Mouse (Mus musculus) liver, postnatal 0 days (tissue): Measurements from ENCODE around the gene Rai1. TPM values are rescaled to one million over a fixed set of nuclear protein-coding genes. Genes with fewer than 3 reads are reported as not detected.

Source experiments
- ATAC-seq: fragments of 200-750 bp; cut with Nextera tagmentation; 2 replicates; pipeline ENCODE4 v1.8.0; 2017; ENCODE audit warnings: mild to moderate bottlenecking, moderate library complexity
- DNase-seq: peaks from one replicate; pipeline ENCODE4 v3.0.0-alpha.2; 2016
- H3K27ac ChIP-seq: fragments of 300-500 bp; sonication (generic); 2 replicates; pipeline ENCODE4 v1.5.1; 2014; ENCODE audit warnings: antibody characterized with exemption, moderate library complexity, mild to moderate bottlenecking, low read depth
- H3K27me3 ChIP-seq: fragments of 300-500 bp; sonication (generic); 2 replicates; pipeline ENCODE4 v1.6.1; 2014; ENCODE audit warnings: low read length, control low read depth, mixed read lengths; ENCODE audit not compliant: insufficient read depth
- H3K36me3 ChIP-seq: fragments of 300-500 bp; sonication (generic); replicated peaks from 2 replicates; pipeline ENCODE4 v1.6.1; 2014; ENCODE audit warnings: mild to moderate bottlenecking, control low read depth, low read length, moderate library complexity, mixed read lengths; ENCODE audit not compliant: insufficient read depth
- H3K4me1 ChIP-seq: fragments of 300-500 bp; sonication (generic); 2 replicates; pipeline ENCODE4 v1.6.1; 2014; ENCODE audit warnings: antibody characterized with exemption, mild to moderate bottlenecking, control low read depth; ENCODE audit not compliant: insufficient read depth
- H3K4me2 ChIP-seq: fragments of 300-500 bp; sonication (generic); 2 replicates; pipeline ENCODE4 v1.6.1; 2014; ENCODE audit warnings: low read depth, mild to moderate bottlenecking, low read length, moderate library complexity, mixed read lengths
- H3K4me3 ChIP-seq: fragments of 300-500 bp; sonication (generic); 2 replicates; pipeline ENCODE4 v1.5.1; 2014; ENCODE audit warnings: low read depth, low read length
- H3K9ac ChIP-seq: fragments of 300-500 bp; sonication (generic); replicated peaks from 2 replicates; pipeline ENCODE4 v1.6.1; 2014; ENCODE audit warnings: mild to moderate bottlenecking, moderate library complexity
- H3K9me3 ChIP-seq: fragments of 300-500 bp; sonication (generic); 2 replicates; pipeline ENCODE4 v1.6.1; 2016; ENCODE audit warnings: mild to moderate bottlenecking, control low read depth, low read length, mixed read lengths
- CTCF ChIP-seq: sonication (generic); IDR thresholded peaks from 2 replicates; pipeline ENCODE4 v1.5.1; 2016; ENCODE audit warnings: antibody characterized with exemption, low read depth
- EP300 ChIP-seq: IDR thresholded peaks from 2 replicates; pipeline ENCODE4 v1.6.1; 2016; ENCODE audit warnings: antibody characterized with exemption, low read depth, mild to moderate bottlenecking
- WGBS: fragments of 180-500 bp; shearing (Covaris S2); extraction: QIAGEN DNeasy Blood & Tissue Kit; methylation state at CpG from one replicate; pipeline ENCODE4 v1.1.7; 2014; ENCODE audit not compliant: insufficient replicate concordance; 5-methylcytosine and 5-hydroxymethylcytosine counted together
- polyA plus RNA-seq: library from polyadenylated mRNA; unstranded; fragments of >200 nt; fragmentation: Nextera tagmentation; extraction: Ambion mirVana; gene quantifications from 2 replicates; pipeline ENCODE4 v1.2.1, GENCODE M21; 2015

Gene Rai1
- polyA plus RNA-seq, 1 experiment from 2014 or later, result 4.4 TPM

DNA sequence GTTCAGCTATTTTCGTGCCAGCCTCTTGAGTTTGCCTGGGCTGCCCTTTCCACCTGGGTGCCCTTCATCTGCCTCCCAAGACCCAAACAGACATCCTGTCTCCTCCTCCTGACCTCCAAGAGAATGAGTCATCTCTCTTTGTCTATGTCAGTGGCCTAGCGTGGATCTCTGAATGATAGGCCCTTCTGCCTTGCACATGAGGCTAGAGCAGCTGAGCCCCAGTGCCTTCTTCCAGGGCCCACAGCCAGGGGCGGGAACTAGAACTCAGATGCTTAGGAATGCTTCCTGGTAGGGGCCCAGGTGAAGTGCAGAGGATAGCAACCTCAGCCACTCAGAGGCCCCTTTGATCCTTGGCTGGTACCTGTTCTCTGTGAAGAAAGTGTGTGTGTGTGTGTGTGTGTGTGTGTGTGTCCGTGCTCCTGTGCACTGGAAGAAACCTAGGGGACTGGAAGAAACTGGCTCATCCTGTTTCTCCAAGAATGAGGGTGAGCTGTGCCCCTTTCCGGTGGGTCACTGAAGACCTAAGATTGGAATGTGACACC lies 3.9 kb downstream of the Rai1 start:
- H3K27me3 ChIP-seq, result no peaks in the 10 kb centered on the region
- H3K27ac ChIP-seq, result no peak overlapping the region
- no peaks in the 10 kb centered on the region for H3K36me3 ChIP-seq
- no peak for DNase-seq
- peaks cover 61% of the 10 kb centered on the region for H3K4me1 ChIP-seq
- H3K4me2 ChIP-seq, result no peak overlapping the region
- H3K9ac ChIP-seq, result no peak overlapping the region
- 50% methylated on average over 5 of the region's 5 CpGs for WGBS
- TF ChIP-seq CTCF (no peak), EP300 (no peak)
- no peak for ATAC-seq
- no peak overlapping the region for H3K4me3 ChIP-seq
- no peaks in the 10 kb centered on the region for H3K9me3 ChIP-seq

DNA sequence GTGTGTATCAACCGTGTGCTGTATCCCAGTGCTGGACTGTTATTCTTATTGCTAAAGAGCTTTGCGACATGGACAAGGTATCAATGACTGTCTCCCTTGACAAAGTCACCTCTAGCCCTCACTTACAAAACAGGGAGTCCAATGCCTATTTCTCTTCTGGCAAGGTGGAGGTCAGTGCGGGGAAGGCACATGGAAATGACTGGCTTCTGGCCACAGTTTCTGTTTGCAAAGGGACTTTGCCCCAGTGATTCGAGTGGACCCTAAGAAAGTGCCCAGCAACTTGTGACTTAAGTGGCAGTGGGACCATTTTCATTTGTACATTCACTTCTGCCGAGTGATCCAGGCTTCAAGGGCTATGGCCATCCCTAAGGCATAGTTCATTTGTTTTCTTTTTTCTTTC lies 5.6 kb downstream of the Rai1 start:
- H3K36me3 ChIP-seq, result no peaks in the 10 kb centered on the region
- 0 out of 2 replicates have a peak overlapping the region, but pooled peaks have one; percentile 35 for H3K27ac ChIP-seq
- H3K4me2 ChIP-seq, result no peak overlapping the region
- H3K4me3 ChIP-seq, result no peak overlapping the region
- peaks cover 74% of the 10 kb centered on the region for H3K4me1 ChIP-seq
- H3K27me3 ChIP-seq, result no peaks in the 10 kb centered on the region
- DNase-seq (no peak), ATAC-seq (no peak)
- 53% methylated on average over 5 of the region's 5 CpGs for WGBS
- TF ChIP-seq CTCF (no peak), EP300 (no peak)
- no peak overlapping the region for H3K9ac ChIP-seq
- no peaks in the 10 kb centered on the region for H3K9me3 ChIP-seq

DNA sequence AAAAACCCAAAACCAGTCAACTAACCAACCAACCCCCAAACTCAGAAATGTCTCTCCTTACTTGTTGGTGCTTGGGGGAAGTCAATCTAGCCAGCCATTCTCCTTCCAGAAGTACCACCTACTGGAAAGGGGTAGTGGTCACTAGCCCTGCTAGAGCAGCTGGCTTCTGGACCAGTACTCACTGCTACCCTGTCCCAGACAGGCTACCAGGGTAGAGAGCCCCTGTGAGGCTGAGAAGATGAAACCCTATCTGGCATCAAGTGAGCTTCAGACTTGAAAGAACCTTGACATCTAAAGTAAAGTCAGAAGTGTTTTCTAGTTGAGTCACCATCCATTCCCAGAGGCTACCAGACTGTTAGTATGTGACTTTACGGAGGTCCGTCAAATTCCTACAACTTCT lies 6.8 kb downstream of the Rai1 start:
- H3K4me2 ChIP-seq, result no peak overlapping the region
- no peak overlapping the region for H3K27ac ChIP-seq
- WGBS, result 97% methylated on average over 2 of the region's 2 CpGs
- H3K27me3 ChIP-seq, result no peaks in the 10 kb centered on the region
- DNase-seq (no peak), ATAC-seq (no peak)
- no peak overlapping the region for H3K4me3 ChIP-seq
- peaks cover 82% of the 10 kb centered on the region for H3K4me1 ChIP-seq
- H3K9ac ChIP-seq, result no peak overlapping the region
- no peaks in the 10 kb centered on the region for H3K36me3 ChIP-seq
- no peaks in the 10 kb centered on the region for H3K9me3 ChIP-seq
- no peak for TF ChIP-seq CTCF
- no peak for TF ChIP-seq EP300

DNA sequence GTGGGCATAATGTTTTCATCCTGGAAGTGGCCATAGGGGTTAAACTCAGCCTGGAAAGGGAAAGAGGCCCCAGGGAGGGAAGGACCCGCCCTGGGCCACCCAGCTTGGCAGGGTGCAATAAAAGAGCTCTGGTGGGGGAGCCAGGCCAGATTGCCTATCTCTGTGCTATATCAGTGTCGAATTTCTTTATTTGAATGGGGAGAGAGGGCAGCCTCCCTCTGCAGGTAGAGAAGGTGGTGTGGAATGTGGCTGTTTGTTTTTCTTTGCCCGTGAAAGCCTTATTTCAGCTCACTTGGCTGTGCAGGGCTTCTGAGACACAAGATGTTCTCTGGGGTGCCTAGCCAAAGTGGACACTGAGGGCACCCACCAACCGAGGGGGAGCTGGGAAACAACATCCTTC lies 8.8 kb downstream of the Rai1 start:
- no peak for ATAC-seq

DNA sequence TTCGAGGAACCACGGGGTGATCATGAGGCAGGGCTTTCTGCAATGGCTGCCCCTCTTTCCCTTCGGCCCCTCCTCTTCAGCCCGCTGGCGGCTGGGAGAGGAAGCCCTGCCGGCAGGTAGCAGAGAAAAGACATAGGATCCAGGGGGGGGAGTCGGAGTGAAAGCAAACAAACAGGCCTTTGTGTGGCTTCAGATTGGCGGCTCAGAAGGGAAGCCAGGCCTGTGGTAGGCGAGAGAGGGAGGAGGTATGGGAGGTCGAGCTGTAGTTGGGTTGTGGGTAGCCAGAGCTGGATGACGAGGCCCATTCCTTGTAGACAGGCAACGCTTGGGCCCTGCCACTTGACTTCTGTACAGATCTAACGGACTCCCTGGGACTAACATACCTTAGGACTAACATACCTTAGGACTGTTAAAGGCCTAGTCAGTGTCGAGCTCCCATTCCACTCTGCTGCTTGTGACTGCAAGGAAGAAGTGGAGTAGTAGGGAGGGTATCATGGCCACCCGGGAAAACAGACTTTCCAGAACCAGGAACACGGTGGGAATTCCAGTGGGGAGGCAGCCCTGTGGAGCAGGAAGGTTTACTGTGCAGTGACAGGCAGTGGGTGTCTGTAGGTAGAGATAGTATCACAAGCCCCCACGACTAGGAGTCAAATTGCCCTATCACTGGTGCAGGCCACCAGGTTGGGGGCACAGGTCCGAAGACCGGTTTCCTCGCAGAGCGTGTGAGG lies 9.6 kb downstream of the Rai1 start:
- peak overlapping the region; percentile 93 for H3K27ac ChIP-seq
- H3K4me2 ChIP-seq, result peak overlapping the region; percentile 95
- peak overlapping the region; percentile 67 for H3K4me3 ChIP-seq
- TF ChIP-seq EP300, result no peak
- DNase-seq (peak; percentile 67), ATAC-seq (peak; percentile 49)
- H3K9ac ChIP-seq, result peak overlapping the region; percentile 66
- H3K4me1 ChIP-seq, result peaks cover 59% of the 10 kb centered on the region
- H3K27me3 ChIP-seq, result no peaks in the 10 kb centered on the region
- 2% methylated on average over 19 of the region's 21 CpGs for WGBS
- no peaks in the 10 kb centered on the region for H3K36me3 ChIP-seq
- H3K9me3 ChIP-seq, result no peaks in the 10 kb centered on the region

More for the DNA sequence above, 8.8 kb downstream of the Rai1 start:
- peak overlapping the region; percentile 93 for H3K27ac ChIP-seq
- H3K4me2 ChIP-seq, result peak overlapping the region; percentile 95
- DNase-seq, result no peak
- H3K4me1 ChIP-seq, result peaks cover 67% of the 10 kb centered on the region
- no peaks in the 10 kb centered on the region for H3K9me3 ChIP-seq
- H3K9ac ChIP-seq, result peak overlapping the region; percentile 66
- WGBS, result 17% methylated on average over 4 of the region's 4 CpGs
- H3K27me3 ChIP-seq, result no peaks in the 10 kb centered on the region
- H3K36me3 ChIP-seq, result no peaks in the 10 kb centered on the region
- H3K4me3 ChIP-seq, result peak overlapping the region; percentile 67
- TF ChIP-seq EP300 (no peak), CTCF (no peak)

DNA sequence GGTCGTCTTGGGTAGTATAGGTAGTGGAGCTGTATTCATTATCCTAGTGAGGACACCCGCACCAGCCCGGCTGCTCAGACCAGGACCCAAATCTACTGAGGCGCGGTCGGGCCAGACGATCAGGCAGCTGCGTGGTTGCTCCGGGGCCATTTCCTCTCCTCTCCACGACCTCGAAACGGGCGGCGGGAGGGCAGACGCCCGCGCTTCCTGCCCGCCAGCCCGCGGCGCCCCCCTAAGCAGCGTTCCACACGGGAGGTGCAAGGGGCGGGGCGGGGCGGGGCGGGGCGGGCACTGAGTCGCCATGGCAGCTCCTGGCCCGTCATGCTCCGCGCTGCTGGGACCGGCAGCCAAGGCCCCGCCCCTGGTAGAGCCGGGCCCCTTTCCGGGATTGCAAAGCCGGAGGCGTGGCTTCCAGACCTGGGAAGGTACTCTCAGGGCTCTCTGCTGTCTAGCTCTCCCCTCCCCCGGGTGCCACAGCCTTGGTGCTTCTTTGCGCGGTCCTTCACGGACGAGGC lies 10.3 kb downstream of the Rai1 start:
- Histone ChIP-seq H3K4me1 (peaks cover 53% of the 10 kb centered on the region), H3K27me3 (no peaks in the 10 kb centered on the region), H3K36me3 (no peaks in the 10 kb centered on the region), H3K9me3 (no peaks in the 10 kb centered on the region), H3K27ac (peak overlapping the region; percentile 93), H3K4me2 (peak overlapping the region; percentile 95), H3K9ac (peak overlapping the region; percentile 66), H3K4me3 (peak overlapping the region; percentile 67)
- ATAC-seq (peak; percentile 94), DNase-seq (peak; percentile 98)
- TF ChIP-seq CTCF (no peak), EP300 (no peak)
- under 1% methylated on average over 36 of the region's 43 CpGs for WGBS
